Mouse (Mus musculus) MEL (cell line): ENCODE results near the gene Megf6. TPM values are rescaled to one million over a fixed set of nuclear protein-coding genes. Genes with fewer than 3 reads are reported as not detected.

ENCODE experiments used
- DNase-seq: peaks from one replicate; pipeline ENCODE4 v3.0.0; 2011; ENCODE audit warnings: low read depth, low spot score
- H3K27ac ChIP-seq: 2 replicates; pipeline ENCODE4 v1.5.1; 2012; ENCODE audit warnings: low read depth, mild to moderate bottlenecking, control low read depth, low read length, moderate library complexity; ENCODE audit not compliant: control insufficient read depth
- H3K27me3 ChIP-seq, 2 experiments: fragments of 150-350 bp in 1 of 2; sonication (generic) in 1 of 2; 2 replicates each; pipeline ENCODE4 v1.6.1; 2012; ENCODE audit warnings: low read length in 2 of 2, mild to moderate bottlenecking in 2 of 2, improper control_type of control experiment in 1 of 2, moderate library complexity in 1 of 2; ENCODE audit not compliant: insufficient read depth in 2 of 2, control insufficient read depth in 1 of 2
- H3K36me3 ChIP-seq, 2 experiments: 2 replicates each; pipeline ENCODE4 v1.6.1; 2012 to 2014; ENCODE audit warnings: low read length in 2 of 2, improper control_type of control experiment in 1 of 2, inconsistent platforms in 1 of 2, mild to moderate bottlenecking in 1 of 2; ENCODE audit not compliant: insufficient read depth in 2 of 2, control insufficient read depth in 1 of 2
- H3K4me1 ChIP-seq, 2 experiments: fragments of 150-350 bp in 1 of 2; sonication (generic) in 1 of 2; 2 replicates each; pipeline ENCODE4 v1.6.1; 2012; ENCODE audit warnings: low read length in 2 of 2, improper control_type of control experiment in 1 of 2, mild to moderate bottlenecking in 1 of 2; ENCODE audit not compliant: insufficient read depth in 2 of 2, control insufficient read depth in 1 of 2
- H3K4me3 ChIP-seq, 2 experiments: fragments of 150-350 bp in 1 of 2; sonication (generic) in 1 of 2; 2 replicates each; pipeline ENCODE4 v1.5.1; 2012; ENCODE audit warnings: low read depth in 2 of 2, low read length in 2 of 2, mild to moderate bottlenecking in 2 of 2, moderate library complexity in 2 of 2, control low read depth in 1 of 2, improper control_type of control experiment in 1 of 2; ENCODE audit not compliant: control insufficient read depth in 1 of 2, insufficient read depth in 1 of 2
- H3K79me2 ChIP-seq: 2 replicates; pipeline ENCODE4 v1.6.1; 2012; ENCODE audit warnings: mild to moderate bottlenecking, low read length, moderate library complexity; ENCODE audit not compliant: control insufficient read depth, poor library complexity, insufficient read depth
- H3K9ac ChIP-seq: 2 replicates; pipeline ENCODE4 v1.6.1; 2012; ENCODE audit warnings: low read depth, mild to moderate bottlenecking, control low read depth, low read length, moderate library complexity; ENCODE audit not compliant: control insufficient read depth, poor library complexity, severe bottlenecking
- H3K9me3 ChIP-seq: fragments of 150-350 bp; sonication (generic); replicated peaks from 2 replicates; pipeline ENCODE4 v1.6.1; 2012; ENCODE audit warnings: mild to moderate bottlenecking, low read length, improper control_type of control experiment, moderate library complexity; ENCODE audit not compliant: insufficient read depth
- CHD1 ChIP-seq: IDR thresholded peaks from 2 replicates; pipeline ENCODE4 v1.6.1; 2012; ENCODE audit warnings: low read depth, mild to moderate bottlenecking, inconsistent platforms, low read length, improper control_type of control experiment
- CHD2 ChIP-seq: IDR thresholded peaks from 2 replicates; pipeline ENCODE4 v1.6.1; 2011; ENCODE audit warnings: low read length, improper control_type of control experiment
- CTCF ChIP-seq, 3 experiments: IDR thresholded peaks in 2 of 3; conservative IDR thresholded peaks in 1 of 3; 2 replicates each; pipeline ENCODE4 v1.5.1; 2011 to 2012; ENCODE audit warnings: low read length in 3 of 3, low read depth in 2 of 3, mild to moderate bottlenecking in 2 of 3, improper control_type of control experiment in 1 of 3, inconsistent platforms in 1 of 3, mixed read lengths in 1 of 3, moderate library complexity in 1 of 3; ENCODE audit not compliant: control insufficient read depth in 1 of 3, insufficient read depth in 1 of 3, poor library complexity in 1 of 3, severe bottlenecking in 1 of 3
- E2F4 ChIP-seq: IDR thresholded peaks from 2 replicates; pipeline ENCODE4 v1.6.1; 2011; ENCODE audit warnings: low read depth, low read length, improper control_type of control experiment, borderline replicate concordance
- ELF1 ChIP-seq: IDR thresholded peaks from 2 replicates; pipeline ENCODE4 v1.6.1; 2014; ENCODE audit warnings: low read depth, mild to moderate bottlenecking, inconsistent platforms, low read length, improper control_type of control experiment, moderate library complexity
- HCFC1 ChIP-seq: IDR thresholded peaks from 2 replicates; pipeline ENCODE4 v1.6.1; 2012; ENCODE audit warnings: low read depth, mild to moderate bottlenecking, inconsistent platforms, low read length, improper control_type of control experiment, moderate library complexity
- MAFK ChIP-seq: IDR thresholded peaks from 2 replicates; pipeline ENCODE4 v1.6.1; 2011; ENCODE audit warnings: low read depth, mild to moderate bottlenecking, low read length, improper control_type of control experiment, borderline replicate concordance
- POLR2A ChIP-seq, 2 experiments: IDR thresholded peaks; 2 replicates each; pipeline ENCODE4 v1.6.1; 2011 to 2012; ENCODE audit warnings: low read length in 2 of 2, mild to moderate bottlenecking in 2 of 2, control low read depth in 1 of 2, improper control_type of control experiment in 1 of 2, low read depth in 1 of 2, moderate library complexity in 1 of 2; ENCODE audit not compliant: control insufficient read depth in 1 of 2, insufficient read depth in 1 of 2, poor library complexity in 1 of 2
- POLR2AphosphoS2 ChIP-seq: IDR thresholded peaks from 2 replicates; pipeline ENCODE4 v1.6.1; 2011; ENCODE audit warnings: low read length, improper control_type of control experiment
- SMC3 ChIP-seq: IDR thresholded peaks from 2 replicates; pipeline ENCODE4 v1.6.1; 2011; ENCODE audit warnings: low read depth, low read length, improper control_type of control experiment
- USF1 ChIP-seq: IDR thresholded peaks from 2 replicates; pipeline ENCODE4 v1.6.1; 2014; ENCODE audit warnings: low read depth, mild to moderate bottlenecking, inconsistent platforms, low read length, improper control_type of control experiment, moderate library complexity
- ZMIZ1 ChIP-seq: IDR thresholded peaks from 2 replicates; pipeline ENCODE4 v1.6.1; 2012; ENCODE audit warnings: low read depth, mild to moderate bottlenecking, inconsistent platforms, low read length, improper control_type of control experiment, moderate library complexity
- polyA plus RNA-seq, 2 experiments: library from polyadenylated mRNA; stranded (reverse) in 1 of 2; unstranded in 1 of 2; fragments of >175 nt in 1 of 2; fragments of >200 nt in 1 of 2; gene quantifications; 2 replicates each; pipeline versions ENCODE4 v1.2.1 to v1.2.4; 2012; ENCODE audit warnings: low replicate concordance in 2 of 2, low read depth in 1 of 2; ENCODE audit not compliant: insufficient read length in 2 of 2, insufficient read depth in 1 of 2, missing spikeins in 1 of 2
- total RNA-seq: library from RNA; depleted of rRNA; stranded (reverse); fragments of 300-350 nt; gene quantifications from 2 replicates; pipeline ENCODE4 v1.2.3, GENCODE M21; 2012

Gene Megf6
- total and polyA plus RNA-seq, 3 experiments = 0.07 to 0.12 TPM; not detected in 1

DNA sequence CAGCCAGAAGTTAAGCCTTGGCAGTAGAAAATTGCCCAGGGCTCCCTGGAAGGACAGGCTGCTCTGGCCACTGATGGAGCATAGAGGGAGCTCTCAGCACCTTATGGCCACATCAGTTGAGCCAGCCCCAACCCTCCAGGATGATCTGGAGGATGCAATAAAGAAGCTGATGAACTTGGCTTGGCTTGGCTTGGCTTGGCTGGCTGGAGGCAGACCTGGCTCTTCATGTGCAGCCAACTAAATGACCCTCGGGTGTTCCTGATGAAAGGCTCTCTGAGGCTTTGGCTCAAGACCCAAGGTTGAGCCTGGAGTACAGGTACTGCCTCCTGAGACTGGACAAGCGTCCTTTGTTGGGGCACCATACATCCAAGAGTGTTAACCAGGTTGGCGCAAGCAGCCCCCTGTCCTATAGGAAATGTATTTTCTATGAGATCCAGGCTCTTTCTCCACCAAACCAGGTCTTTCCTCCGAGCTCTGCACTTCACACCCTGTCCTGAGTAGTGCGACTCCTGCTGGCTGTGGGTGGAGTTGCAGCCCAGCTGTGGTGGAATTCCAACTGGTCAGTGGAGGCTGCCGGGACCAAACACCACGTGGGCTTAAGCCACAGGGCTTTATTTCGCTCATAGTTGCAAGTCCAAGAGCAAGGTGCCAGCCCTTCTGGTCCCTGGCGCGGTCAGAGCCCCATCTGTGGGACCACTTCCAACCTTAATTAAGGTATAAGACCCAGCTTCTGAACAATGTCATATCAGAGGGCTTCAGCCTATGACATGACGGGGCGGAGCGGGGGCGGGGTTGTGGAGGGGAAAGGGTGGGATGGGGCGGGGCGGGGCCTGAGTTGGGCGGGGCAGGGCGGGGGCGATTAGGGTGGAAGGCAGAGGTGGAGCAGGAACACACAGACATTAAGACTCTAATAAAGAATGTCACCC lies 75.8 kb downstream of the Megf6 start:
- TF ChIP-seq HCFC1 (no peak), POLR2A (IDR thresholded peaks at IDR 0.05; ENCODE audit: control insufficient read depth in 1 of 2, insufficient read depth in 1 of 2, low read depth in 1 of 2, low read length in 2 of 2, poor library complexity in 1 of 2) (no peak)
- H3K36me3 ChIP-seq = no peaks in the 10 kb centered on the region
- H3K4me1 ChIP-seq = no peaks in the 10 kb centered on the region
- H3K4me3 ChIP-seq = no peak overlapping the region
- no peak overlapping the region for H3K9ac ChIP-seq
- no peak overlapping the region for H3K27ac ChIP-seq
- H3K79me2 ChIP-seq = no peaks in the 10 kb centered on the region
- DNase-seq = no peak
- no peaks in the 10 kb centered on the region for H3K9me3 ChIP-seq
- no peaks in the 10 kb centered on the region; a peak in 1 of 4 replicates for H3K27me3 ChIP-seq

DNA sequence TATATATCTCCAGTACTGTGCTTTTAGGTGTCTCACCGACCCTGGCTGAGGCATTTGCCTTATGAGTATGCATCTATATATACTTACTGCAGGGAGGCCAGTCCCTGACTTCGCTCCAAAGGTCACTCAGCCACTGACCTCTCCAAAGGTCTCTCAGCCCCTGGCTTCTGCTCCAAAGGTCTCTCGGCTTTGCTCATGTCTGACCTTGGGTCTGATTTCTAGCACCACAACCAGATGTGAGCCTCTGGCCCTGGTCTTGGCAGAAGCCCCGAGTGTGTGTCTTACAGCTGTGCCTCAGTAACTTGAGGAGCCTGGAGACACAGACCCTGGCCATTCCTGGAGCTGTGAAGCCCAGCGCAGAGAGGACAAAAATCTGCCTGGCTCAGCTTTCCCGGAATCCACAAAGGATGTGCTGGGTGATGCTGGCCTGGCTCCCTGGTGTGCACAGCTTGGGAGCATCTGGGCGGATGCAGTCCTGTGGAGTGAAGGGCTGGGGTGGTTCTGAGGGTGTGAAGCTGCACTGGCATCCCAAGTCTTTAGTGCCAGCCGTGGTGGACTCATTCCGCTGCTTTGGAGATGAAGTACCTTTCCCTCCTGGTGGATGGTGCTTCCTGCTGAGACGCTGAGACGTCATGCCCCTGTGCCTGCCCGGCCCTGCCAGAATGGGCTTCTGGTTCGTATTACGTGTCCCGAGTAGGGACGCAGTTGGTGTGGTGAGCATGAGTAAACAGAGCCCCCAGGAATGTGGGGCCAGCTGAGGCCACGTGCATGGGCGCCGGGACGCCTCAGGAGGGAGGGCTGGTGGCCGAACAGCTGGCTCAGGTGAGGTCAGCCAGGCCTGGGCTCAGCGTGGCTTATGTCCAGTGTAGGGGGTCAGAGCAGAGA lies 76.9 kb downstream of the Megf6 start:
- H3K27ac ChIP-seq = no peak overlapping the region
- TF ChIP-seq ZMIZ1 (no peak), MAFK (no peak), SMC3 (no peak), CTCF (IDR thresholded peaks at IDR 0.05 in 2 of 3, conservative IDR thresholded peaks at IDR 0.05 in 1 of 3; ENCODE audit: control insufficient read depth in 1 of 3, insufficient read depth in 1 of 3, low read depth in 2 of 3, low read length in 3 of 3, poor library complexity in 1 of 3, severe bottlenecking in 1 of 3) (no peak), POLR2AphosphoS2 (no peak), E2F4 (no peak)
- TF ChIP-seq, all 39 proteins: peak for 0
- Histone ChIP-seq H3K9me3 (no peaks in the 10 kb centered on the region), H3K4me1 (no peaks in the 10 kb centered on the region), H3K79me2 (no peaks in the 10 kb centered on the region), H3K36me3 (no peaks in the 10 kb centered on the region), H3K4me3 (no peak overlapping the region), H3K27me3 (no peaks in the 10 kb centered on the region; a peak in 1 of 4 replicates), H3K9ac (no peak overlapping the region)
- no peak for DNase-seq

DNA sequence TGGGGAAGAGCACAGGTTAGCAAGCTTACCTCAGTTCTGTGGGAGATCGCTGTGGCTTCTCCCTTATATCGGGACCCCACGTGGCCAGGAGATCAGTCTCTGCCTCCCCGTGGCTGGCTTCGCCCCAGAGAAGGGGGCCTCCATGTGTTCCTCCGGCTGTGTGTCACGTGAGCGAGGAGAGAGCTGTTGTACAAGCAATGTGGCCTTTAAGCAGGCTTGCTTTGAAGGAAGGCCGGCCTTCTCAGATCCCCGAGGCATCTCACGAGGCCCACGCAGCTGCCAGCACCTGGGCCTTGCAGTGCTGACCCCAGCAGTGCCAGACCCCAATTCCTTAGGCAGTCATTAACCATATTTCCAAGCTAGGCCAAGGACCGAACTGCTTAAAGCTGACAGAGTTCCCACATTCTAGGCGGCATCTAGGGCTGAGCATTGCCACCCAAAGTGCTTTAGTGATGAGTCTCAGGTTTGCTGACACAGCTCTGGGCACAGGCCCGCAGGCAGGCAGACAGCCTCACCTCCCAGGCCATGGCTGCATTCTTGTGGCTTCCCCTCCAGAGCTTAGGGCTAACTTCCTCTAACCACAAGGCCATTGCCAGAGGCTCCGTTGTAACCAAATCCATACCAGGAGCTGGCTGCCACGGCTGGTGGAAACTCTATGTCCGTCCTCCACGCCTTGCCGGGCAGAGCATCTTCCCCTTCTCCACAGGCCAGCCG lies 77.7 kb downstream of the Megf6 start:
- DNase-seq = no peak
- Histone ChIP-seq H3K36me3 (no peaks in the 10 kb centered on the region), H3K27me3 (no peaks in the 10 kb centered on the region; a peak in 1 of 4 replicates), H3K79me2 (no peaks in the 10 kb centered on the region), H3K4me1 (no peaks in the 10 kb centered on the region), H3K9ac (no peak overlapping the region)
- no peak for TF ChIP-seq USF1
- TF ChIP-seq CHD1 = no peak
- no peak for TF ChIP-seq ELF1
- no peak for TF ChIP-seq HCFC1
- TF ChIP-seq CHD2 = no peak
- TF ChIP-seq, all 39 proteins: peak for 0
- Histone ChIP-seq H3K9me3 (no peaks in the 10 kb centered on the region), H3K27ac (no peak overlapping the region), H3K4me3 (no peak overlapping the region)
